Mouse (Mus musculus) cerebellum, adult 9-10 months (tissue): Measurements from ENCODE around the gene Drd4.

Experiments
- DNase-seq: peaks from one replicate; pipeline ENCODE4 v3.0.0; 2022

Gene Drd4

GRCm38 (mm10) chr7:141337716-141338416 is 46.1 kb downstream of the Drd4 start:
- no peak for DNase-seq

- DNase-seq, result no peak
Observed at GRCm38 (mm10) chr7:141338576-141339131, 46.8 kb downstream of the Drd4 start, which contains the start of gene Eps8l2. Gene Eps8l2, plus strand, starts transcription at chr7:141338880.

- no peak for DNase-seq
Observed at GRCm38 (mm10) chr7:141339215-141339920, 47.6 kb downstream of the Drd4 start.

GRCm38 (mm10) chr7:141340023-141340422 is 48.2 kb downstream of the Drd4 start:
- no peak for DNase-seq

- DNase-seq, result no peak
Observed at GRCm38 (mm10) chr7:141340476-141340875, 48.7 kb downstream of the Drd4 start.

GRCm38 (mm10) chr7:141341689-141342226 is 50.0 kb downstream of the Drd4 start:
- DNase-seq, result no peak

GRCm38 (mm10) chr7:141343230-141343629 is 51.4 kb downstream of the Drd4 start:
- no peak for DNase-seq

- DNase-seq, result no peak
Observed at GRCm38 (mm10) chr7:141343696-141344095, 51.9 kb downstream of the Drd4 start.

GRCm38 (mm10) chr7:141344787-141345186 is 53.0 kb downstream of the Drd4 start:
- DNase-seq, result no peak
